Mouse (Mus musculus): Measurements from ENCODE around the gene Bora. TPM values are rescaled to one million over a fixed set of nuclear protein-coding genes. Genes with fewer than 3 reads are reported as not detected.
"Not testable (repeated sequence)": the region's sequence is repeated elsewhere in the genome, so short reads cannot be mapped to it uniquely, and the experiment has no call there.

Gene Bora
- polyA plus RNA-seq, 1 experiment from 2014 or later, result 74.0 TPM

DNA sequence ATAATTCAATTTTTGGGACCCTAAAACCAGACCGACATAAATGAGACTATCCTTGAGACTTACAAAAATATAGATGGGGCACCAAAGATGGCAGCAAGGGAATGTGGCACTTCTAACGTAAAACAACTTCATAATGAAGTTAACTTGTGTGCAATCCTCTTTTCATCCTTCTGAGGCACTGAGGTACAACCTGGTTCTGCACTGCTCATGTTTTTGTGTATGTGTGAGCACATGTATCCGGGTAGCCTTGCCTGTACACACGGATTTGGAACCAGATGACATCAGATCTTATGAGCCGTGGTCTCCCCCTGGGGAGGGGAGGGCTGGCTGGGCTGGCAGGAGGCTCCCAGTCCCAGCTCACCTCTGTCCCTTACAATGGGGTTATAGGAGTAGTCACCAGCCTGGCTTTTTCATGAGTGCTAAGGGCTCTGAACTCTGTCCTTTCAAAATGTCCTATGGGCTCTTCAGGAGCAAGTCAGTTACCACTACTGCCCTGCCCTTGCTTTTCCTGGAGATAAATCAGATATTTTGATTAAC lies 14.6 kb upstream of the Bora start:
- no peak for ATAC-seq (replicated peaks; ENCODE audit: insufficient number of reproducible peaks, low FRiP score, low TSS enrichment, low read depth)
- WGBS, result 92% methylated on average over 5 of the region's 5 CpGs

DNA sequence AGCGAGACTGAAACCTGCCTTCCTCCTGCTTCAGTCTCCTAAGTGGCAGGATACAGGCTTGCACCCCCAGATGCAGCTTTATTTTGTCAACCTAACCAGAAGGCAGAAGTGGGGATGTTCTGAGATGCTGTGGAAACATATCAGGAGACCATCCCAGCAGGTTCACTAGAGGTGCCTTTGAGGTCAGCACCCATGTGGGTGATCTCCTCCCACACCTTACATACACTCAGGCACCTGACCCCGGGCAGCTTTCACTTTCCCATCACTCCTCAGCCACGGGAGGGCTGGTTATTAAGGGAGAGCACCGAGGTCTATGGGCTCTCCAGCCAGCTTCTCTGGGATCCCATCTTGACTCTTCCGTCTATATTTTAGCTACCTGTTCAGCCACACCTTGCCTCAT lies 13.4 kb upstream of the Bora start:
- Histone ChIP-seq H3K4me1 (ENCODE audit: control insufficient read depth, insufficient read depth, low read length) (no peaks in the 10 kb centered on the region), H3K27me3 (ENCODE audit: control insufficient read depth, insufficient read depth, low read length) (no peaks in the 10 kb centered on the region), H3K4me3 (ENCODE audit: low read depth, low read length) (no peak overlapping the region), H3K27ac (replicated peaks; ENCODE audit: low read depth, low read length) (no peak overlapping the region), H3K9ac (replicated peaks; ENCODE audit: low read length) (no peak overlapping the region), H3K9me3 (replicated peaks; ENCODE audit: control insufficient read depth, low read length) (no peaks in the 10 kb centered on the region), H3K4me2 (ENCODE audit: low read depth, low read length) (no peak overlapping the region), H3K36me3 (replicated peaks; ENCODE audit: control insufficient read depth, insufficient read depth, low read depth, low read length) (no peaks in the 10 kb centered on the region; the same call in 1 of the 2 replicates)
- ATAC-seq (replicated peaks; ENCODE audit: insufficient number of reproducible peaks, low FRiP score, low TSS enrichment, low read depth) (no peak), DNase-seq (ENCODE audit: low spot score) (no peak)
- WGBS, result 84% methylated on average over 5 of the region's 5 CpGs

More for the DNA sequence above, 14.6 kb upstream of the Bora start:
- Histone ChIP-seq H3K9me3 (replicated peaks; ENCODE audit: control insufficient read depth, low read length) (no peaks in the 10 kb centered on the region), H3K4me3 (ENCODE audit: low read depth, low read length) (no peak overlapping the region), H3K4me2 (ENCODE audit: low read depth, low read length) (no peak overlapping the region), H3K4me1 (ENCODE audit: control insufficient read depth, insufficient read depth, low read length) (no peaks in the 10 kb centered on the region), H3K27ac (replicated peaks; ENCODE audit: low read depth, low read length) (no peak overlapping the region), H3K9ac (replicated peaks; ENCODE audit: low read length) (no peak overlapping the region), H3K36me3 (replicated peaks; ENCODE audit: control insufficient read depth, insufficient read depth, low read depth, low read length) (no peaks in the 10 kb centered on the region; the same call in 1 of the 2 replicates), H3K27me3 (ENCODE audit: control insufficient read depth, insufficient read depth, low read length) (no peaks in the 10 kb centered on the region)
- DNase-seq (ENCODE audit: low spot score), result no peak

DNA sequence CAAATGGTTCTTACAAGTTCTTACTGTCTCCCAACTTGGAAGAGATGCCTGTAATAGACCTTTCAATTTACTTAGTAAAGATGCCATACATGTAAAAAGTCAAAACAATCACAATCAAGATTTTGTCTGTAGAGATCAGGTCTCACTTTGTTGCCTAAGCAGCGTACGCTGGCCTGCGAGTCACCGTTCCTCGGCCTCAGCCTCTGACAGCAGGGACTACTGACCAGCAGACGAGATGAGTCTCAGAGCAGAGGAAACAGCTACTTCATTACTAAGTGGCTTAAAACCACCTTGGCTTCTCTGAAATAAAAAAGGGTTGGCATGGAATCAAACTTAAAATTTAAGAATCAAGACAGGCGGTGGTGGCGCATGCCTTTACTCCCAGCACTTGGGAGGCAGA lies 11.2 kb upstream of the Bora start:
- not testable (repeated sequence) for H3K9ac ChIP-seq (replicated peaks; ENCODE audit: low read length); ATAC-seq (replicated peaks; ENCODE audit: insufficient number of reproducible peaks, low FRiP score, low TSS enrichment, low read depth); H3K27ac ChIP-seq (replicated peaks; ENCODE audit: low read depth, low read length); H3K4me1 ChIP-seq (ENCODE audit: control insufficient read depth, insufficient read depth, low read length); DNase-seq (ENCODE audit: low spot score); H3K9me3 ChIP-seq (replicated peaks; ENCODE audit: control insufficient read depth, low read length); H3K36me3 ChIP-seq (replicated peaks; ENCODE audit: control insufficient read depth, insufficient read depth, low read depth, low read length); H3K4me2 ChIP-seq (ENCODE audit: low read depth, low read length); H3K27me3 ChIP-seq (ENCODE audit: control insufficient read depth, insufficient read depth, low read length); H3K4me3 ChIP-seq (ENCODE audit: low read depth, low read length)
- WGBS, result 94% methylated on average over 8 of the region's 8 CpGs

DNA sequence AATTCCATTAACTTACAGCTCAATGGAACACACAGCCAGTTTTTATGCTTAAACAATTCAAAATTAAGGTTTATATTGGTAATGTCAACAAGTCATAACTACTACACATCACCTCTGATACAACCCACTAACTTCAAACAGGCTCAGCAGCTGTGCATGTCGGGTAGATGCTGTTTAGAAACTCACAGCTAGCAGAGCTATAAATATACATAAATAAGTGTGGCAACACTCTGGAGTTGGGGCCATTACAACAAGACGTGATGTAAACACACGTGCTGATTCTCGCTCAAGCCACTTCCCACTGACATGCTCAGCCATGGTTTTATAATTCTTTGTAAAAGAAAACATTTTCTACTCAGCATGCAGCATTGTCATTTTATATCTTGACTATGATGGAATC lies 10.0 kb upstream of the Bora start:
- WGBS, result 86% methylated on average over 4 of the region's 4 CpGs
- H3K36me3 ChIP-seq (replicated peaks; ENCODE audit: control insufficient read depth, insufficient read depth, low read depth, low read length), result no peaks in the 10 kb centered on the region; the same call in 1 of the 2 replicates
- ATAC-seq (replicated peaks; ENCODE audit: insufficient number of reproducible peaks, low FRiP score, low TSS enrichment, low read depth), result no peak

DNA sequence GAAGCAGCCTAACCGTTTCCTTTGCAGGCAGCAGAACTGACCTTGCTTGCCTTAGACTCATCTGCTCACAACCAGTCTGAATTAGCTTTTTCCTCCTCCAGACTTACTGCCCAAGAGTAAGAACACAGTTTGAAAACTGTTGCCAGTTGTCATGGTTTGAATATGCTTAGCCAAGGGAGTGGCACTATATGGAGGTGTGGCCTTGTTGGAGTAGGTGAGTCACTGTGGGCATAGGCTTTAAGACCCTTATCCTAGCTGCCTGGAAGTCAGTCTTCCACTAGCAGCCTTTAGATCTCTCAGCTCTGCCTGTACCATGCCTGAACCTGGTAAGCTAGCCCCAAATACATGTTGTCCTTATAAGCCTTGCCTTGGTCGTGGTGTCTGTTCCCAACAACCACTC lies 8.3 kb upstream of the Bora start:
- no peak overlapping the region for H3K4me2 ChIP-seq (ENCODE audit: low read depth, low read length)
- H3K4me1 ChIP-seq (ENCODE audit: control insufficient read depth, insufficient read depth, low read length), result no peaks in the 10 kb centered on the region
- no peaks in the 10 kb centered on the region for H3K9me3 ChIP-seq (replicated peaks; ENCODE audit: control insufficient read depth, low read length)
- ATAC-seq (replicated peaks; ENCODE audit: insufficient number of reproducible peaks, low FRiP score, low TSS enrichment, low read depth) (no peak), DNase-seq (ENCODE audit: low spot score) (no peak)
- H3K4me3 ChIP-seq (ENCODE audit: low read depth, low read length), result no peak overlapping the region
- no peaks in the 10 kb centered on the region; the same call in 1 of the 2 replicates for H3K36me3 ChIP-seq (replicated peaks; ENCODE audit: control insufficient read depth, insufficient read depth, low read depth, low read length)
- no peaks in the 10 kb centered on the region for H3K27me3 ChIP-seq (ENCODE audit: control insufficient read depth, insufficient read depth, low read length)
- WGBS, result 87% methylated on average over 2 of the region's 2 CpGs
- H3K9ac ChIP-seq (replicated peaks; ENCODE audit: low read length), result no peak overlapping the region
- H3K27ac ChIP-seq (replicated peaks; ENCODE audit: low read depth, low read length), result no peak overlapping the region

More for the DNA sequence above, 10.0 kb upstream of the Bora start:
- no peak for DNase-seq (ENCODE audit: low spot score)
- Histone ChIP-seq H3K9me3 (replicated peaks; ENCODE audit: control insufficient read depth, low read length) (no peaks in the 10 kb centered on the region), H3K9ac (replicated peaks; ENCODE audit: low read length) (no peak overlapping the region), H3K27me3 (ENCODE audit: control insufficient read depth, insufficient read depth, low read length) (no peaks in the 10 kb centered on the region), H3K4me2 (ENCODE audit: low read depth, low read length) (no peak overlapping the region), H3K4me1 (ENCODE audit: control insufficient read depth, insufficient read depth, low read length) (no peaks in the 10 kb centered on the region), H3K4me3 (ENCODE audit: low read depth, low read length) (no peak overlapping the region), H3K27ac (replicated peaks; ENCODE audit: low read depth, low read length) (no peak overlapping the region)

DNA sequence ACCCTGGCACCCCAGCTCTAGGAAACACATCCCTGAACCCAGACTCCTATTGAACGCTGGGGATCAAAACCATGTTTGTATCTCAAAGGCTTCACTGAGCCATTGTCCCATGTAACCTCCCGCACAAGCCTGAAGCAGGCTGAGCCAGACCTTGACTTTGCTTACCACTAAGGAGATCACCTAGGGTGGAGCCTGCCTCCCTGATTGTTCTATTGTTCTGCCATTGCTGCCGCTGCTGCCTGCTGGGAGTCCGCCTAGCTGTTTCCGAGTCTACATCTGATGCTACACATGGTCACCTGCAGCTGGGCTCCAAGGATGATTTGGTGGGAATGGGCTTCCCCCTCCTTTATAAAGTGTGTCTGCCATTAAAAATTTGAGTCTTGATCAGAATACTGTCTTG lies 6.7 kb upstream of the Bora start:
- H3K9ac ChIP-seq (replicated peaks; ENCODE audit: low read length); H3K27ac ChIP-seq (replicated peaks; ENCODE audit: low read depth, low read length); DNase-seq (ENCODE audit: low spot score); H3K27me3 ChIP-seq (ENCODE audit: control insufficient read depth, insufficient read depth, low read length); H3K4me2 ChIP-seq (ENCODE audit: low read depth, low read length); ATAC-seq (replicated peaks; ENCODE audit: insufficient number of reproducible peaks, low FRiP score, low TSS enrichment, low read depth); H3K4me3 ChIP-seq (ENCODE audit: low read depth, low read length); H3K4me1 ChIP-seq (ENCODE audit: control insufficient read depth, insufficient read depth, low read length); H3K9me3 ChIP-seq (replicated peaks; ENCODE audit: control insufficient read depth, low read length); H3K36me3 ChIP-seq (replicated peaks; ENCODE audit: control insufficient read depth, insufficient read depth, low read depth, low read length): not testable (repeated sequence)
- 73% methylated on average over 5 of the region's 5 CpGs for WGBS

DNA sequence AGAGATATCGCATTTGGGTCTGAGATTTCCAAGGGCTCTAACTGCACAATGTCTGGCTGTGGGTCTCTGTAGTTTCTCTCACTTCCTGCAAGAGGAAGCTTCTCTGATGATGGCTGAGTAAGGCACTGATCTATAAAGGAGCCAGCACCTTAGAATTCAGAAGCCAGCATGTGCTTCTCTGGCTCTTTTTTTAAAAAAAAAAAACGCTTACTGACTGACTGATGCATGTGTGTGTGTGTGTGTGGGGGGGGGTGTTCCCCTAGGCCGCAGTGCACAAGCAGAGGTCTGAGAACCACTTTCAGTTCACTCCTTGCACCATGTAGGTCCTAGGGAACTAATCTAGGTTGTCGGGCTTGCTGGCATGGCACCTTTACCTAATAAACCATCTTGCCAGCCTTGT lies 4.6 kb upstream of the Bora start:
- ATAC-seq (replicated peaks; ENCODE audit: insufficient number of reproducible peaks, low FRiP score, low TSS enrichment, low read depth), result no peak
- no peaks in the 10 kb centered on the region for H3K36me3 ChIP-seq (replicated peaks; ENCODE audit: control insufficient read depth, insufficient read depth, low read depth, low read length)
- no peaks in the 10 kb centered on the region for H3K9me3 ChIP-seq (replicated peaks; ENCODE audit: control insufficient read depth, low read length)
- no peak overlapping the region for H3K4me3 ChIP-seq (ENCODE audit: low read depth, low read length)
- H3K4me2 ChIP-seq (ENCODE audit: low read depth, low read length), result no peak overlapping the region
- no peaks in the 10 kb centered on the region for H3K27me3 ChIP-seq (ENCODE audit: control insufficient read depth, insufficient read depth, low read length)
- WGBS, result 75% methylated on average over 4 of the region's 4 CpGs
- H3K9ac ChIP-seq (replicated peaks; ENCODE audit: low read length), result no peak overlapping the region
- no peak overlapping the region for H3K27ac ChIP-seq (replicated peaks; ENCODE audit: low read depth, low read length)
- H3K4me1 ChIP-seq (ENCODE audit: control insufficient read depth, insufficient read depth, low read length), result no peaks in the 10 kb centered on the region
- no peak for DNase-seq (ENCODE audit: low spot score)

DNA sequence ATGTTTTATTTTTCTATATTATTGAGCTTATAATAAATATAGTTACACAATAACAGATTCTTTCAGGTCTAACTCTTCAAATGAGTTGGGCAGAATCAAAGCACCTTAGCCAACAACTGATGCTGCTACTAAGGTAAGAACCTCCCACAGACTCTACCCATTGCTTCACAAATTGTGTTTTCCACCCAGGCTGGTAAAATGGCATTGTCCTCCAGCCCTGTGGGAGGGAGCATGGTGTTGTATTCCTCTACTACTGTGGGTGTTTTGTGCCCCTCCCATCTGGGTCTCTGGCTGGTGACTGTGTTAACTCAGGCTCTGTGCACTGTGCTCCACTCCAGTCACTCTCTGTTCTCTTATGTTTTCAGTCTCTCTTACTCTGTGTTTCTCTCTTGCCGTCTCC lies 2.5 kb upstream of the Bora start:
- Histone ChIP-seq H3K4me3 (ENCODE audit: low read depth, low read length) (no peak overlapping the region), H3K27me3 (ENCODE audit: control insufficient read depth, insufficient read depth, low read length) (no peaks in the 10 kb centered on the region), H3K4me2 (ENCODE audit: low read depth, low read length) (no peak overlapping the region), H3K27ac (replicated peaks; ENCODE audit: low read depth, low read length) (no peak overlapping the region), H3K9me3 (replicated peaks; ENCODE audit: control insufficient read depth, low read length) (no peaks in the 10 kb centered on the region), H3K9ac (replicated peaks; ENCODE audit: low read length) (no peak overlapping the region), H3K36me3 (replicated peaks; ENCODE audit: control insufficient read depth, insufficient read depth, low read depth, low read length) (no peaks in the 10 kb centered on the region), H3K4me1 (ENCODE audit: control insufficient read depth, insufficient read depth, low read length) (no peaks in the 10 kb centered on the region)
- ATAC-seq (replicated peaks; ENCODE audit: insufficient number of reproducible peaks, low FRiP score, low TSS enrichment, low read depth), result no peak
- DNase-seq (ENCODE audit: low spot score), result no peak
- WGBS, result 63% methylated on average over 1 of the region's 1 CpGs

Data from embryonic facial prominence, embryonic 11.5 days (tissue).